Mouse (Mus musculus): ENCODE data around the gene Zfp973.
"Not testable (repeated sequence)": the region's sequence is repeated elsewhere in the genome, so short reads cannot be mapped to it uniquely, and the experiment has no call there.

Zfp973 gene

DNA sequence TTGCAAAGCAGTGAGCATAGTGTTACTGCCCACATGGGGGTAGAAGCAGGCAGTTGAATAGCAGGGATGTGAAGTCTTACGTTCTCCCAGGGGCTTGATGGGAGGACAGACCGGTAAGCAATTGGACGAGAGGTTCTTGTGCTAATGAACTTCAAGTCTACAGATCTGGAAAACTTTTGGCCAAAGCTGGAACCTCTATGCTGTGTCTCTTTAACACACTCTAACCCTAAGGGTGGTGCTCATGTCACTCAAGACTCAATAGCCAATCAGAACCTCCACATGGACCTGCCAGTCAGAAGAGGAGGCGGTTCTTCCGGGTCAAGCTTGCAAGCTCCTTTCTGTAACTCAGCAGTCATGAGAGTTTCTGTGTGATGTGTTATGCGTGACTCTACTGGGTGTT is at the start of gene Zfp973:
Gene Zfp973 (plus strand): TSS at position 301 of the 400 bp plus-strand sequence.
- DNase-seq (ENCODE audit: low spot score in 2 of 2): not testable (repeated sequence)

DNA sequence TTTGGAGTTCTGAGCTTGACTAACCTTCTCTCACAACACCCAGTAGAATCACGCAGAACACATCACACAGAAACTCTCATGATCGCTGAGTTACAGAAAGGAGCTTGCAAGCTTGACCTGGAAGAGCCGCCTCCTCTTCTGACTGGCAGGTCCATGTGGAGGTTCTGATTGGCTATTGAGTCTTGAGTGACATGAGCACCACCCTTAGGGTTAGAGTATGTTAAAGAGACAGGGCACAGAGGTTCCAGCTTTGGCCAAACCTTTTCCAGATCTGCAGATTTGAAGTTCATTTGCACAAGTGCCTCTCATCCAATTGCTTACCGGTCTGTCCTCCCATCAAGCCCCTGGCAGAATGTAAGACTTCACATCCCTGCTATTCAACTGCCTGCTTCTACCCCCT is 34.1 kb upstream of the Zfp973 start, which contains the start of gene Gm14308:
Gene Gm14308 (minus strand): TSS at position 101 of the 400 bp plus-strand sequence.
- DNase-seq (ENCODE audit: low spot score in 2 of 2): not testable (repeated sequence)

DNA sequence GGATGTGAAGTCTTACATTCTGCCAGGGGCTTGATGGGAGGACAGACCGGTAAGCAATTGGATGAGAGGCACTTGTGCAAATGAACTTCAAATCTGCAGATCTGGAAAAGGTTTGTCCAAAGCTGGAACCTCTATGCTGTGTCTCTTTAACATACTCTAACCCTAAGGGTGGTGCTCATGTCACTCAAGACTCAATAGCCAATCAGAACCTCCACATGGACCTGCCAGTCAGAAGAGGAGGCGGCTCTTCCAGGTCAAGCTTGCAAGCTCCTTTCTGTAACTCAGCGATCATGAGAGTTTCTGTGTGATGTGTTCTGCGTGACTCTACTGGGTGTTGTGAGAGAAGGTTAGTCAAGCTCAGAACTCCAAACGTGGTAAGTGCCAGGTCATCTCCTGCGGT is 37.7 kb downstream of the Zfp973 start, which contains the start of gene Gm14305:
Gene Gm14305 (plus strand): TSS at position 278 of the 400 bp plus-strand sequence.
- DNase-seq (ENCODE audit: low spot score in 2 of 2): not testable (repeated sequence)

Data from urinary bladder, postnatal 4 days (tissue).